Mouse (Mus musculus) stomach, embryonic 15.5 days (tissue): ENCODE results near the gene Gm20388. TPM values are rescaled to one million over a fixed set of nuclear protein-coding genes. Genes with fewer than 3 reads are reported as not detected.

ENCODE experiments used
- ATAC-seq: fragments of 200-750 bp; cut with Nextera tagmentation; 2 replicates; pipeline ENCODE4 v1.8.0; 2017; ENCODE audit warnings: low read depth, moderate number of reproducible peaks, moderate TSS enrichment; ENCODE audit not compliant: insufficient read depth, low FRiP score
- H3K27ac ChIP-seq: fragments of 300-500 bp; sonication (generic); 2 replicates; pipeline ENCODE4 v1.5.1; 2015; ENCODE audit warnings: mild to moderate bottlenecking, inconsistent platforms
- H3K27me3 ChIP-seq: fragments of 300-500 bp; sonication (generic); replicated peaks from 2 replicates; pipeline ENCODE4 v1.6.1; 2015; ENCODE audit warnings: inconsistent platforms
- H3K36me3 ChIP-seq: fragments of 300-500 bp; sonication (generic); 2 replicates; pipeline ENCODE4 v1.6.1; 2015; ENCODE audit warnings: inconsistent platforms
- H3K4me1 ChIP-seq: fragments of 300-500 bp; sonication (generic); 2 replicates; pipeline ENCODE4 v1.6.1; 2015; ENCODE audit warnings: inconsistent platforms
- H3K4me2 ChIP-seq: fragments of 300-500 bp; sonication (generic); 2 replicates; pipeline ENCODE4 v1.6.1; 2015; ENCODE audit warnings: mild to moderate bottlenecking, inconsistent platforms
- H3K4me3 ChIP-seq: fragments of 300-500 bp; sonication (generic); replicated peaks from 2 replicates; pipeline ENCODE4 v1.5.1; 2015; ENCODE audit warnings: inconsistent platforms
- H3K9ac ChIP-seq: fragments of 300-500 bp; sonication (generic); 2 replicates; pipeline ENCODE4 v1.6.1; 2015; ENCODE audit warnings: inconsistent platforms
- H3K9me3 ChIP-seq: fragments of 300-500 bp; sonication (generic); 2 replicates; pipeline ENCODE4 v1.6.1; 2016; ENCODE audit warnings: inconsistent platforms
- WGBS: fragments of 180-500 bp; shearing (Covaris S2); methylation state at CpG from one replicate; pipeline ENCODE4 v1.1.7; 2015; 5-methylcytosine and 5-hydroxymethylcytosine counted together
- polyA plus RNA-seq: library from polyadenylated mRNA; unstranded; fragments of >200 nt; fragmentation: Nextera tagmentation; extraction: Ambion mirVana; gene quantifications from 2 replicates; pipeline ENCODE4 v1.2.1, GENCODE M21; 2015

Gm20388 gene
- polyA plus RNA-seq, 1 experiment from 2014 or later: not detected

DNA sequence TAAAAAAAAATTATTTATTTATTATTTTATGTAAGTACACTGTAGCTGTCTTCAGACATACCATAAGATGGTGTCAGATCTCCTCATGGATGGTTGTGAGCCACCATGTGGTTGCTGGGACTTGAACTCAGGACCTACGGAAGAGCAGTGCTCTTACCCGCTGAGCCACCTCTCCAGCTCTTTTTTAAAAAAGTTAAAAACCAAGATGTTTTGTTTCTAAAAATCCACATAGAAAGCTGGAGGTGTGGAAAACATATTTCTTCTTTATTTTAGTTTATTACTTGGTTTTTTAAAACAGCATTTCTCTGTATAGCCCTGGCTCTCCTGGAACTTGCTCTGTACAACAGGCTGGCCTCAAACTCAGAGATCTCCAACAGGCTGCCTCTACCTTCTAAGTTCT is 3417.9 kb downstream of the Gm20388 start:
- no peaks in the 10 kb centered on the region for H3K9me3 ChIP-seq
- no peaks in the 10 kb centered on the region for H3K36me3 ChIP-seq
- H3K4me2 ChIP-seq: no peak overlapping the region
- H3K4me3 ChIP-seq: no peak overlapping the region
- WGBS: 84% methylated on average over 2 of the region's 2 CpGs
- H3K27ac ChIP-seq: no peak overlapping the region
- H3K9ac ChIP-seq: no peak overlapping the region
- H3K27me3 ChIP-seq: 0 out of 2 replicates have a peak, but pooled peaks cover 3% of the 10 kb centered on the region
- H3K4me1 ChIP-seq: peaks cover 11% of the 10 kb centered on the region; the same call in 1 of the 2 replicates
- no peak for ATAC-seq

- H3K27me3 ChIP-seq: 0 out of 2 replicates have a peak, but pooled peaks cover 11% of the 10 kb centered on the region
- no peak overlapping the region for H3K4me2 ChIP-seq
- H3K27ac ChIP-seq: no peak overlapping the region
- no peak for ATAC-seq
- H3K9me3 ChIP-seq: no peaks in the 10 kb centered on the region
- H3K9ac ChIP-seq: no peak overlapping the region
- WGBS: 58% methylated on average over 4 of the region's 4 CpGs
- H3K36me3 ChIP-seq: no peaks in the 10 kb centered on the region
- H3K4me3 ChIP-seq: no peak overlapping the region
- peaks cover 11% of the 10 kb centered on the region; the same call in 1 of the 2 replicates for H3K4me1 ChIP-seq
Observed at GRCm38 (mm10) chr8:123329350-123329749, 3418.7 kb downstream of the Gm20388 start.

GRCm38 (mm10) chr8:123329961-123330360 is 3419.3 kb downstream of the Gm20388 start:
- Histone ChIP-seq H3K9ac (no peak overlapping the region), H3K4me1 (peaks cover 11% of the 10 kb centered on the region; the same call in 1 of the 2 replicates), H3K36me3 (no peaks in the 10 kb centered on the region), H3K4me2 (no peak overlapping the region), H3K27ac (no peak overlapping the region), H3K9me3 (no peaks in the 10 kb centered on the region), H3K27me3 (0 out of 2 replicates have a peak, but pooled peaks cover 12% of the 10 kb centered on the region), H3K4me3 (no peak overlapping the region)
- 69% methylated on average over 5 of the region's 5 CpGs for WGBS
- no peak for ATAC-seq

DNA sequence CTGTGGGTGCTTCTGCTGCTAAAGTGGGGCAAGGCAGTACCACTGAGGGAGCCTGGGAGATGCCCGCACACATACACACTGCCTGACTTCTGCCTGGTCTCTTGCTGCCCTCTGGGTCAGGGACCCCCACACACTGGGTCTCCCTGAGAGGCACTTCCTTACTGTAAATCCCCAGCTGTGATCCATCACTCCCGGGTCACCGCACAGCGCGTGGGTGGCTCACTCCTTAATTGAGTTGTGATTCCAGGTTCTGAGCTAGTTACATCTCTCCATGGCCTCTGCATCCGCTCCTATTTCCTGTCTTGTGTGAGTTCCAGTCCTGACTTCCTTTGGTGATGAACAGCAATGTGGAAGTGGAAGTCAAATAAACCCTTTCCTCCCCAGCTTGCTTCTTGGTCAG is 3420.1 kb downstream of the Gm20388 start:
- ATAC-seq: no peak
- Histone ChIP-seq H3K4me2 (no peak overlapping the region), H3K27me3 (0 out of 2 replicates have a peak, but pooled peaks cover 12% of the 10 kb centered on the region), H3K36me3 (no peaks in the 10 kb centered on the region), H3K27ac (no peak overlapping the region), H3K4me1 (peaks cover 11% of the 10 kb centered on the region; the same call in 1 of the 2 replicates), H3K4me3 (no peak overlapping the region), H3K9me3 (no peaks in the 10 kb centered on the region), H3K9ac (no peak overlapping the region)
- 49% methylated on average over 6 of the region's 6 CpGs for WGBS

- WGBS: 71% methylated on average over 2 of the region's 2 CpGs
- no peak overlapping the region for H3K4me3 ChIP-seq
- no peak overlapping the region for H3K4me2 ChIP-seq
- no peak for ATAC-seq
- H3K27me3 ChIP-seq: 0 out of 2 replicates have a peak, but pooled peaks cover 12% of the 10 kb centered on the region
- no peaks in the 10 kb centered on the region for H3K36me3 ChIP-seq
- peaks cover 11% of the 10 kb centered on the region; the same call in 1 of the 2 replicates for H3K4me1 ChIP-seq
- peak overlapping the region; percentile 21; the same call in 1 of the 2 replicates for H3K27ac ChIP-seq
- H3K9me3 ChIP-seq: no peaks in the 10 kb centered on the region
- no peak overlapping the region for H3K9ac ChIP-seq
Observed at GRCm38 (mm10) chr8:123331301-123331700, 3420.7 kb downstream of the Gm20388 start.

DNA sequence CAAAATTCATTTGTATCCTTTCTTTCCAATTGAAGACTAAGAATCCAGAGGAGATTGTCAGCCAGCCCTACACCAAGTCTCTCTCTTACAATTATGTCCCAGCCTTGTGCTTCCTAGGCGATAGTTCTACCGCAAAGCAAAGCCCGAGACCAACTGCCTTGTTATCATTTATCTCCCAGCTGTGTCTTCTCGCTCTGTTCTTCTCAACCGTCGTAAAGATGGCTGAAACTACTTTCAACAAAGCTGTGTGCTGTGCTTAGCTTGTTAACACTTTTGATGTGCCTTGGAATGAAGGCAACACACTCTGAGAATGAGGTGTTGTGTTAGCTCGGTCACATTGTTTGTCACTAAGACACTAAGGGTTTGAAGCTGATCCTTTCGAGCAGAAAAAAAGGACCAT is 3421.2 kb downstream of the Gm20388 start:
- H3K27me3 ChIP-seq: 0 out of 2 replicates have a peak, but pooled peaks cover 12% of the 10 kb centered on the region
- WGBS: 32% methylated on average over 8 of the region's 8 CpGs
- no peaks in the 10 kb centered on the region for H3K9me3 ChIP-seq
- H3K4me1 ChIP-seq: peaks cover 11% of the 10 kb centered on the region; the same call in 1 of the 2 replicates
- peak overlapping the region; percentile 60; the same call in 1 of the 2 replicates for H3K4me3 ChIP-seq
- H3K9ac ChIP-seq: no peak overlapping the region
- peak overlapping the region; percentile 96 for H3K4me2 ChIP-seq
- H3K27ac ChIP-seq: no peak overlapping the region
- no peaks in the 10 kb centered on the region for H3K36me3 ChIP-seq
- no peak for ATAC-seq

- H3K27ac ChIP-seq: peak within 1 kb of the TSS; percentile 21; the same call in 1 of the 2 replicates
- peak; percentile 78 for ATAC-seq
- H3K4me3 ChIP-seq: peak within 1 kb of the TSS; percentile 60
- peak within 1 kb of the TSS; percentile 19; the same call in 1 of the 2 replicates for H3K9ac ChIP-seq
- H3K4me1 ChIP-seq: peaks cover 11% of the 10 kb centered on the region; the same call in 1 of the 2 replicates
- H3K9me3 ChIP-seq: no peaks in the 10 kb centered on the region
- H3K36me3 ChIP-seq: no peaks in the 10 kb centered on the region
- 0 out of 2 replicates have a peak, but pooled peaks cover 12% of the 10 kb centered on the region for H3K27me3 ChIP-seq
- WGBS: under 1% methylated on average over 45 of the region's 85 CpGs
- peak within 1 kb of the TSS; percentile 96 for H3K4me2 ChIP-seq
Observed at GRCm38 (mm10) chr8:123332262-123333090, 3421.8 kb downstream of the Gm20388 start, which contains the start of gene Spire2. Gene Spire2, plus strand, starts transcription at chr8:123332713.

GRCm38 (mm10) chr8:123333091-123333587 is 3422.5 kb downstream of the Gm20388 start:
- ATAC-seq: peak; percentile 29
- no peaks in the 10 kb centered on the region for H3K36me3 ChIP-seq
- peak overlapping the region; percentile 19; the same call in 1 of the 2 replicates for H3K9ac ChIP-seq
- H3K4me2 ChIP-seq: peak overlapping the region; percentile 96
- peaks cover 11% of the 10 kb centered on the region; the same call in 1 of the 2 replicates for H3K4me1 ChIP-seq
- H3K27ac ChIP-seq: peak overlapping the region; percentile 21; the same call in 1 of the 2 replicates
- H3K27me3 ChIP-seq: 0 out of 2 replicates have a peak, but pooled peaks cover 12% of the 10 kb centered on the region
- H3K4me3 ChIP-seq: peak overlapping the region; percentile 60
- WGBS: 3% methylated on average over 21 of the region's 21 CpGs
- H3K9me3 ChIP-seq: no peaks in the 10 kb centered on the region

DNA sequence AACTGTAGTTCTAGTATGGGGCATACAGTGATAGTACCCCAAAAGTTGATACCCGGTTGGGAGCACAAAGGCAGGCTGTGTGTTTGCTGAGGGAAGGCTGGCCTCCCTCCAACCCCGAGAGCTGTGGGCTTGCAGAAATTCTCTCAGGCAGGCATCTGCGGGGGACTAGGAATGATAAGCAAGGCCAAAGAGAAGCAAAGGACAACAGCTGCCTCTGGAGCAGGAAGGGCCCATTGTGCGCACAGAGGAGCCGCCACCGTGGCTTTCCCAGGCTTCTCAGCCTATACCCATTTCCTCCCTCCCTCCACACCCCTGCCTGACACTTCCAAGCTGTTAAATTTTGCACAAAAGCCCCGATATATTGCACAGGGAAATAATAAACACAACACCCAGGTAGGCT is 3423.2 kb downstream of the Gm20388 start:
- 0 out of 2 replicates have a peak, but pooled peaks cover 12% of the 10 kb centered on the region for H3K27me3 ChIP-seq
- no peaks in the 10 kb centered on the region for H3K9me3 ChIP-seq
- H3K36me3 ChIP-seq: no peaks in the 10 kb centered on the region
- peak overlapping the region; percentile 52; the same call in 1 of the 2 replicates for H3K27ac ChIP-seq
- peaks cover 11% of the 10 kb centered on the region; the same call in 1 of the 2 replicates for H3K4me1 ChIP-seq
- no peak overlapping the region for H3K9ac ChIP-seq
- H3K4me2 ChIP-seq: peak overlapping the region; percentile 96
- no peak; the same call in 1 of the 2 replicates for ATAC-seq
- H3K4me3 ChIP-seq: no peak overlapping the region
- WGBS: 7% methylated on average over 7 of the region's 7 CpGs

GRCm38 (mm10) chr8:123334467-123334866 is 3423.8 kb downstream of the Gm20388 start:
- Histone ChIP-seq H3K4me1 (peaks cover 11% of the 10 kb centered on the region; the same call in 1 of the 2 replicates), H3K9ac (no peak overlapping the region), H3K4me3 (no peak overlapping the region), H3K4me2 (0 out of 2 replicates have a peak overlapping the region, but pooled peaks have one; percentile 96), H3K36me3 (no peaks in the 10 kb centered on the region), H3K9me3 (no peaks in the 10 kb centered on the region), H3K27ac (peak overlapping the region; percentile 52; the same call in 1 of the 2 replicates), H3K27me3 (0 out of 2 replicates have a peak, but pooled peaks cover 12% of the 10 kb centered on the region)
- no peak for ATAC-seq
- WGBS: 5% methylated on average over 1 of the region's 1 CpGs

DNA sequence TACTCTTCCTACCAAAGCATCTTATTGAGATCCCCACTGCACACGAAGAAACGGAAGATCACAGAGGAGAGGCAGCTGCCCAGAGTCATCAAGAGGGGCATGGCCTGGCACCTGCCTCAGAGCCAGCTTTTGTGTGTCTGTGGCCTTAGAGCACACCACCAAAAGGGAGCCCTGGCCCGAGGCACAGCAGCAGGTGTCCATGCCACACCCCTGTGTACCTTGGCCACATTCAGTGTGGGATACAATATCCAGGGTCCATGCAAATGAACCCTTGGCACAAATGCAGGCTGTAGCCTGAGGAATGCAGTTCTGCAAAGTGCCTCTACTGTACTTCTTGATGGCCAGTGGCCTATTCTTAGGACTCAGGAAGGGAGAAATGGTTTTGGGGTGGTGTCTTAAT is 3426.8 kb downstream of the Gm20388 start:
- Histone ChIP-seq H3K27ac (no peak overlapping the region), H3K4me1 (peaks cover 7% of the 10 kb centered on the region; the same call in 1 of the 2 replicates), H3K4me3 (no peak overlapping the region), H3K27me3 (0 out of 2 replicates have a peak, but pooled peaks cover 8% of the 10 kb centered on the region), H3K4me2 (no peak overlapping the region), H3K36me3 (no peaks in the 10 kb centered on the region), H3K9ac (no peak overlapping the region), H3K9me3 (no peaks in the 10 kb centered on the region)
- WGBS: 75% methylated on average over 3 of the region's 3 CpGs
- no peak for ATAC-seq
